Mouse (Mus musculus) lung, postnatal 0 days (tissue): Measurements from ENCODE around the gene Rassf7. TPM values are rescaled to one million over a fixed set of nuclear protein-coding genes. Genes with fewer than 3 reads are reported as not detected.

ENCODE experiments used
- ATAC-seq: fragments of 200-750 bp; cut with Nextera tagmentation; 2 replicates; pipeline ENCODE4 v1.8.0; 2017; ENCODE audit warnings: moderate library complexity
- DNase-seq: peaks from one replicate; pipeline ENCODE4 v3.0.0-alpha.2; 2016; ENCODE audit warnings: low spot score
- H3K27ac ChIP-seq: fragments of 300-500 bp; sonication (generic); 2 replicates; pipeline ENCODE4 v1.5.1; 2014; ENCODE audit warnings: antibody characterized with exemption, mild to moderate bottlenecking, low read length, mixed read lengths
- H3K27me3 ChIP-seq: fragments of 300-500 bp; sonication (generic); replicated peaks from 2 replicates; pipeline ENCODE4 v1.6.1; 2014; ENCODE audit warnings: low read length, mixed read lengths; ENCODE audit not compliant: insufficient read depth
- H3K36me3 ChIP-seq: fragments of 300-500 bp; sonication (generic); 2 replicates; pipeline ENCODE4 v1.6.1; 2014; ENCODE audit warnings: low read length, mixed read lengths; ENCODE audit not compliant: insufficient read depth
- H3K4me1 ChIP-seq: fragments of 300-500 bp; sonication (generic); 2 replicates; pipeline ENCODE4 v1.6.1; 2014; ENCODE audit warnings: antibody characterized with exemption, low read depth, low read length, mixed read lengths; ENCODE audit not compliant: insufficient read depth
- H3K4me2 ChIP-seq: fragments of 300-500 bp; sonication (generic); replicated peaks from 2 replicates; pipeline ENCODE4 v1.6.1; 2014; ENCODE audit warnings: low read depth, mild to moderate bottlenecking, low read length, moderate library complexity, mixed read lengths
- H3K4me3 ChIP-seq: fragments of 300-500 bp; sonication (generic); 2 replicates; pipeline ENCODE4 v1.5.1; 2014; ENCODE audit warnings: low read depth, low read length
- H3K9ac ChIP-seq: fragments of 300-500 bp; sonication (generic); replicated peaks from 2 replicates; pipeline ENCODE4 v1.6.1; 2014; ENCODE audit warnings: low read depth, mild to moderate bottlenecking
- H3K9me3 ChIP-seq: fragments of 300-500 bp; sonication (generic); 2 replicates; pipeline ENCODE4 v1.6.1; 2016; ENCODE audit warnings: low read length, mixed read lengths
- CTCF ChIP-seq: IDR thresholded peaks from 2 replicates; pipeline ENCODE4 v1.5.1; 2016; ENCODE audit warnings: antibody characterized with exemption, mild to moderate bottlenecking
- EP300 ChIP-seq: IDR thresholded peaks from 2 replicates; pipeline ENCODE4 v1.6.1; 2016; ENCODE audit warnings: antibody characterized with exemption, mild to moderate bottlenecking, control low read depth
- WGBS: fragments of 180-500 bp; shearing (Covaris S2); extraction: QIAGEN DNeasy Blood & Tissue Kit; methylation state at CpG from one replicate; pipeline ENCODE4 v1.1.7; 2014; 5-methylcytosine and 5-hydroxymethylcytosine counted together
- polyA plus RNA-seq: library from polyadenylated mRNA; unstranded; fragments of >200 nt; fragmentation: Nextera tagmentation; extraction: Ambion mirVana; gene quantifications from 2 replicates; pipeline ENCODE4 v1.2.1, GENCODE M21; 2015

The Rassf7 gene
- polyA plus RNA-seq, 1 experiment from 2014 or later, result 98.7 TPM

DNA sequence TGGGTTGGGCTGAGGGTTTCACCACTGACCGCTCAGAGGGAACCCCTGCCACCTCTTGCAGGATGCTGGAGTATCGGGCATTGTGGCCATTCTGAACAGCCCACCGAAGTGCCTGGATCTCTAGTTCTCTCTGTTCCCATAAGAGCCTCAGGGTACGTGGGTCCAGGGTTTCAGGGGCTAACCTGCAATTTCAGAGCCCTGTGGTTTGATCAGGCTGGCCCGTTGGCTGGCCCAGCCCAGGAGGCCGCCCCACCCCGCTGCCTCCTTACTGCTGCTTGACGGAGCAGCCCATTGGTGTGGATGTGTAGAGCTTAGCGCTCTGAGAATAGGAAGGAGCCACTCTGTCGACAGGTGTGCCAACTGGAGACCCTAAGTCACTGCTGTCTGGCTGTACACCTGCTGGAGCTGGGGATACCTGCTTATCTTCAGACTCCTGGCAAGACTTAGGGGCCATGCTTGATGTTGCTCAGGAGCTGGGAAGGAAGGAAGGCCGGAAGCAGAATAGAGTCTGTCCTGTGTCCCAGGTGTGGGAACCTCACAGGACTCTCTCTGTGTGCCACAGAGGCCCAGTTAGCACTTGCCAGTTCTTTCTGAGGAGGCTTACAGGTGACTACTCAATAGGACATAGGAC, 1.9 kb upstream of the Rassf7 start, which contains the start of gene Lmntd2:
TSS of gene Lmntd2 (minus strand) at position 476 of the 631 bp plus-strand sequence.
- peak within 1 kb of the TSS; percentile 76 for H3K27ac ChIP-seq
- H3K4me3 ChIP-seq, result peak within 1 kb of the TSS; percentile 58; the same call in 1 of the 2 replicates
- no peak for DNase-seq
- no peak for ATAC-seq
- 0 out of 2 replicates have a peak, but pooled peaks cover 3% of the 10 kb centered on the region for H3K27me3 ChIP-seq
- TF ChIP-seq CTCF (no peak), EP300 (no peak)
- H3K4me1 ChIP-seq, result peaks cover 8% of the 10 kb centered on the region; the same call in 1 of the 2 replicates
- no peaks in the 10 kb centered on the region for H3K36me3 ChIP-seq
- H3K4me2 ChIP-seq, result peak within 1 kb of the TSS; percentile 97
- WGBS, result 86% methylated on average over 11 of the region's 11 CpGs
- H3K9me3 ChIP-seq, result no peaks in the 10 kb centered on the region
- 0 out of 2 replicates have a peak within 1 kb of the TSS, but pooled peaks have one; percentile 32 for H3K9ac ChIP-seq

DNA sequence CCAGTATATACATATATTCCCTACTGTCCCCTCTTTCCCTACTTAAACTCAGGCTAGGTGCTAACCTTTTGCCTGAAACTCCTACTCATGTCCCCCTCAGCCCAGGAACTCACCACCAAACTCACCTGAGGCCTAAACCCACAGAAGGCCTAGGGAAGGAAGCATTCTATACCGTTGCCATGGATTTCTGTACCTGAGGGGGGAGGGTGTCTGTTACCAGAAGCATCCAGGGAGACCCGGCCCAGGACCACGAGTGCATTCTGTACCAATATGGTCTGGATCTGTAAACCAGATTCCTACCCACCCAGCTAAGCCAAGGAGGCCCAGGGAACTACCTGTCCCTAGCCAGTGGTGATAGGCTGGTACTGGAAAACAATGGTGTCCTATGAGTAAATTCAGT, 1.4 kb upstream of the Rassf7 start:
- Histone ChIP-seq H3K36me3 (no peaks in the 10 kb centered on the region), H3K4me1 (peaks cover 8% of the 10 kb centered on the region; the same call in 1 of the 2 replicates), H3K9ac (no peak overlapping the region), H3K27me3 (0 out of 2 replicates have a peak, but pooled peaks cover 3% of the 10 kb centered on the region), H3K9me3 (no peaks in the 10 kb centered on the region), H3K27ac (no peak overlapping the region), H3K4me3 (no peak overlapping the region), H3K4me2 (no peak overlapping the region)
- TF ChIP-seq EP300 (no peak), CTCF (no peak)
- DNase-seq (no peak), ATAC-seq (no peak)
- WGBS, result 45% methylated on average over 3 of the region's 3 CpGs

DNA sequence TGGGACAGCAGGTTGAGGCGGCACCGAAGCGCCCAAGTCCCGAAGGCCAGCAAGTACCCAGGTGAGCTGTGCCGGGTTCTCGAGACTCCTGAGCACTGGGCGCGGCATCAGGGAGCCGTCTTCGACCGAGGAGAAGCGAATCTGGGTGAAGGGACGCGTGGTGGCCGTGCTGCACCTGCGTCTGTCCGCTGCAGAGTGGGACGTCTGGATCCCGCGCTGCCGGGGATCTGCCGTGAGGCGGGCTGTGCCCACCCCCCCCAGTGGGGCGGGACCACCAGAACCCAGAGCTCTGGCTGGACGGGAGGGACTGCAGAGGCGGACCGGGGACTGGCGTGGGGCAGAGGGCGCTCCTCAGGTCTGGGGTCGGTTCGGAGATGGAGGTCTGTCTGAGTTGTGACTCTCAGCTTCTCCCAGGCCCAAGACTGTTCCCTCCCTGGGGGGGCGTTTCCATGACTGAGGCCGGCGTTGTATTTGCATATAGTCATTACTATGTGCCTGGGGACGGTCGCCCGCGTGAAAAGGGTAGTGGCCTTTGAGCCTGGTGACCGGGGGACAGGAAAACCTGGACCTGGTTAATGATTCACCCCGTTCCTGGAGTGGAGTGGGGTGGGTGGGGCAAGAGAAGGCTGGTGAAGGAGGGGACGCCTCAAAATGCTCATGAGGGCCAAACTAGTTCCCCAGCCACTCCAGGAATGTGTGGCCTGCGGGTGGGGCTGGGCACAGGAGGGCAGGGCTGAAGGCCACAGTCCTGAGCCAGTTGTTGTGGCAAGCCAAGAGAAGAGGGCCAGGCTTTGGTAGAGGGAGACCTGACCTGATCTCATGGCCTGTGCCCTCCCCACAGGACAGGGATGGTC, 447 bp downstream of the Rassf7 start:
- peaks cover 16% of the 10 kb centered on the region; the same call in 1 of the 2 replicates for H3K4me1 ChIP-seq
- H3K27me3 ChIP-seq, result no peaks in the 10 kb centered on the region
- H3K9ac ChIP-seq, result peak overlapping the region; percentile 72
- DNase-seq, result peak; percentile 94
- H3K36me3 ChIP-seq, result no peaks in the 10 kb centered on the region
- TF ChIP-seq EP300 (peak; percentile 57), CTCF (peak; percentile 17; the same call in 1 of the 2 replicates)
- no peaks in the 10 kb centered on the region for H3K9me3 ChIP-seq
- WGBS, result 1% methylated on average over 37 of the region's 42 CpGs
- peak overlapping the region; percentile 97 for H3K4me2 ChIP-seq
- H3K27ac ChIP-seq, result peak overlapping the region; percentile 95
- peak overlapping the region; percentile 58 for H3K4me3 ChIP-seq
- ATAC-seq, result peak; percentile 81

DNA sequence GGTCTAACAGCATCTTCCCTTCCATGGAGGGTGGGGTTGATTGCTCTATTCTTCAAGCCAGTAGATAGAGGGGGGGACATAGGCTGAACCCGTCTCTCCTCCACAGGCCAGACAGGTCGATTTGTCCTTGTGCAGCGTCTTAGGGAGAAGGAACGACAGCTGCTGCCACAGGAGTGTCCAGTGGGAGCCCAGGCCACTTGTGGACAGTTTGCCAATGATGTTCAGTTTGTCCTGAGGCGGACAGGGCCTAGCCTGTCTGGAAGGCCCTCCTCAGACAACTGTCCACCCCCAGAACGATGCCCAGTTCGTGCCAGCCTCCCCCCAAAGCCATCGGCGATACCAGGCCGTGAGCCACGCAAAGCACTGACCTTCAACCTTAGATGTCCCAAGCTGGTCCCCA, 1.2 kb downstream of the Rassf7 start:
- Histone ChIP-seq H3K9ac (peak overlapping the region; percentile 29; the same call in 1 of the 2 replicates), H3K4me2 (peak overlapping the region; percentile 97), H3K4me3 (peak overlapping the region; percentile 58), H3K4me1 (peaks cover 18% of the 10 kb centered on the region; the same call in 1 of the 2 replicates), H3K9me3 (no peaks in the 10 kb centered on the region), H3K27me3 (no peaks in the 10 kb centered on the region), H3K27ac (peak overlapping the region; percentile 95), H3K36me3 (no peaks in the 10 kb centered on the region)
- TF ChIP-seq CTCF (no peak), EP300 (no peak)
- 77% methylated on average over 11 of the region's 11 CpGs for WGBS
- ATAC-seq (no peak), DNase-seq (no peak)

DNA sequence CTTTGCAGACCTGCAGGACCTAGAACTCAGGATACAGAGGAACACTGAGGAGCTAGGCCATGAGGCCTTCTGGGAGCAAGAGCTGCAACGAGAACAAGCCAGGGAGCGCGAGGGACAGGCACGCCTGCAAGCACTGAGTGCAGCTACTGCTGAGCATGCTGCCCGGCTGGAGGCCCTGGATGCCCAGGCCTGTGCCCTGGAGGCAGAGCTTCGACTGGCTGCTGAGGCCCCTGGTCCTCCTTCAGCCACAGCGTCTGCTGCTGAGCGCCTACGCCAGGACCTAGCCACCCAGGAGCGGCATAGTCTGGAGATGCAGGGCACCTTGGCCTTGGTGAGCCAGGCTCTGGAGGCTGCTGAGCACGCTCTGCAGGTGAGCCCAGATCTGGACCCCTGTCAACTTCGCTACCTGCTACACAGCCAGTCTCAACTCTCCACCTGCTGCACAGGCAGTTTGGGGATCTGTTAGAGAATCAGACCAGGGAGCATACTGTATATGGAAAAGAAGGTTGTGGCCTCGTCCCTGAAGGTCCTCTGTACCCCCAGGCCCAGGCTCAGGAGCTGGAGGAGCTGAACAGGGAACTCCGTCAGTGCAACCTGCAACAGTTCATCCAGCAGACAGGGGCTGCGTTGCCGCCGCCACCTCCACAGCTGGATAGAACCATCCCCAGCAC, 1.8 kb downstream of the Rassf7 start:
- DNase-seq (no peak), ATAC-seq (no peak)
- H3K9ac ChIP-seq, result peak overlapping the region; percentile 8; the same call in 1 of the 2 replicates
- peak overlapping the region; percentile 97 for H3K4me2 ChIP-seq
- WGBS, result 83% methylated on average over 17 of the region's 17 CpGs
- no peak overlapping the region for H3K27ac ChIP-seq
- H3K36me3 ChIP-seq, result no peaks in the 10 kb centered on the region
- no peaks in the 10 kb centered on the region for H3K9me3 ChIP-seq
- peaks cover 23% of the 10 kb centered on the region for H3K4me1 ChIP-seq
- TF ChIP-seq CTCF, result no peak
- no peak for TF ChIP-seq EP300
- H3K4me3 ChIP-seq, result peak overlapping the region; percentile 58; the same call in 1 of the 2 replicates
- H3K27me3 ChIP-seq, result no peaks in the 10 kb centered on the region

DNA sequence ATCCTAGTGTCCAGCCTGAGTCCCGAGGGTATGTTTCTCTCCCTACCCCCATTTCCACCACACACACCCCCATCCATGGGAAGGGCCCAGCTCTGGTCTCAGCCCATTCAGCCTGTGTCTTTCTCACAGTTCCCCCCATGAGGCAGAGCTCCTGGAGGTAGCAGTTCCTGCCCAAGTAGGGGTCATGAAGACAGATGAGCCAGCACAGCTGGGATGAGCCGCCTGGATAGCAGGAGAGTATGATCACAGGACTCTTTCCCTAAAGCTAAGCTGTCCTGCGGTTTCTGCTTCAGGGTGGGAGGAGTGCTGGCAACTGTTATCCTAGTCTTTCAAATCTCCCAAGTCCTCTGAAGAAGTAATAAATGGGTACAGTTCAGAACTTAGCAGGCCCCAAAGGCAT, 2.5 kb downstream of the Rassf7 start:
- Histone ChIP-seq H3K27me3 (no peaks in the 10 kb centered on the region), H3K9me3 (no peaks in the 10 kb centered on the region), H3K27ac (no peak overlapping the region), H3K4me1 (peaks cover 29% of the 10 kb centered on the region), H3K4me3 (no peak overlapping the region), H3K36me3 (no peaks in the 10 kb centered on the region), H3K9ac (no peak overlapping the region), H3K4me2 (peak overlapping the region; percentile 97; the same call in 1 of the 2 replicates)
- no peak for TF ChIP-seq EP300
- TF ChIP-seq CTCF, result no peak
- 63% methylated on average over 3 of the region's 3 CpGs for WGBS
- no peak for DNase-seq
- no peak for ATAC-seq
